Mouse (Mus musculus): Measurements from ENCODE around the gene Nup188.

The Nup188 gene

DNA sequence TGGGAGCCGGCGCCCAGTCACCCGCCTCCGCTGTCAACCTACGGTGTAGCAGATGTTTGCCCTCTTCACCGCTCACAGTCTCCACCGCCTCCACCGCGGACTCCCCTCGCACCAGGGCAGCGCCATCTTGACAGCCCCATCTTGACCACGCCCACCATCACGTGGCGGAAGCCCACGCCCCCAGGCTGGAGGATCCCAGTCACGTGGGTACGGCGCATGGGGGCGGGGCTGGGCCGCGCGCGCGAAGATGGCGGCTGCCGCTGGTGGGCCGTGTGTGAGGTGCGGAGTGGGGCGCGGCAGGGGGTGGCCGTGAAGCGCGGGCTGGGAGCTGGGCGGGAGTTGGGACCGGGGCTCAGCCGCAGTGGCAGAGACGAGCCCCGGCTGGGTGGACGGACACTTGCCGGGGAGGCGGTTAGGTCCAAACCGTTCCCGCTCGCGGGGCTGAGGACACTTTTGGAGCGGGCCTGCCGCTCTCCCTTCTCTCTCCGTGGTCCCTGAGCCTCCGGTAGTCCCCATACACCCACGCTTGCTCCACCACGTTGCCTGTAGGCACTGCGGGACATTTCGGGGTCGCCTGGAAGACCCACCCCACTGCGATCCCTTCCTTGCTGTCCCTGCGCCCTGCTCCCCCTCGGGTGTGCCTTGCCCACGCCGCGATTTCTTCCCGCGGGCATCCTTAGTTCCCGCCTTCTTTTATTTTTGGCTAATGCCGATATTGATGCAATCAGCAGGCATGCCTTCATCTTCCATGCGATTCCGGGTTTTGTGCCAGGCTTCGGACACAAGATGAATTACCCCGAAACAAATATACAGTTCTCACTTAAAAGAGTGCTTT is at the start of gene Nup188, which contains the start of gene Dolk:
Gene Nup188, plus strand, starts transcription at position 206 of the 835 bp plus-strand sequence.
Gene Dolk, minus strand, starts transcription at position 143 of the 835 bp plus-strand sequence.
- peak; percentile 100 for DNase-seq

DNA sequence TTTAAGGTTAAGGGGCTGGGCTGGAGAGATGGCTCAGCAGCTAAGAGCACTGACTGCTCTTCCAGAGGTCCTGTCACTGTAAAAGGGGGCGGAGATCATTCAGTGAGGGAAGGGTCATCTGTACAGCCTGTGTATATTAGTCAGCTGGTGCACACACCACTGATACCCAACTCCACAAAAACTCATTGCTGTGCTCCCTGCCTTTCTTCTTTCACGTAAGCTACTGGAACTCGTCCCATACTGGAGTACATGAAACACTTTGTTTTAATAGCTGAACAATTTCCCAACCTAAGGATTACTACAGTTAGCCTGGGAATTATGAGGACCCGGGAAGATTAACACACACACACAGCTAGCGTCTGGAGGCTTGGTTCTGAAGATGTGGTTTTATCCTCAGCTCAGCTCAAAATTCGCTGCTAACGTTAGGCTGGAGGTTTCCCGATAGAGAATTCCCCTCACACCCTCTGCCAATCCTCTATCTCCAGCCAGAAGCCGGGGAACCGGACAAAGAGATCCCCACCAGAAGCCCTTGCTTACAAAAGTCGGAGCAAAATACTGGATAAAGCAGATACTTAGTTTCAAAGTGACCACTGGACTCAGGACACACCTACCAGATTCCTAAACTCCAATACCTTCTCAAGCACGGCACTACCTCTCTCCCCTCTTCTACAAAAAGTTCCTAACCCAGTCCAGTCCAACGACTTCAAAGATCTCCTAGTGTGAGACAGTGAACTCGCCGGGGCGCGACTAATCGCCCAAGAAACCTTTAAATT is 49.6 kb upstream of the Nup188 start:
- DNase-seq, result peak; percentile 93

DNA sequence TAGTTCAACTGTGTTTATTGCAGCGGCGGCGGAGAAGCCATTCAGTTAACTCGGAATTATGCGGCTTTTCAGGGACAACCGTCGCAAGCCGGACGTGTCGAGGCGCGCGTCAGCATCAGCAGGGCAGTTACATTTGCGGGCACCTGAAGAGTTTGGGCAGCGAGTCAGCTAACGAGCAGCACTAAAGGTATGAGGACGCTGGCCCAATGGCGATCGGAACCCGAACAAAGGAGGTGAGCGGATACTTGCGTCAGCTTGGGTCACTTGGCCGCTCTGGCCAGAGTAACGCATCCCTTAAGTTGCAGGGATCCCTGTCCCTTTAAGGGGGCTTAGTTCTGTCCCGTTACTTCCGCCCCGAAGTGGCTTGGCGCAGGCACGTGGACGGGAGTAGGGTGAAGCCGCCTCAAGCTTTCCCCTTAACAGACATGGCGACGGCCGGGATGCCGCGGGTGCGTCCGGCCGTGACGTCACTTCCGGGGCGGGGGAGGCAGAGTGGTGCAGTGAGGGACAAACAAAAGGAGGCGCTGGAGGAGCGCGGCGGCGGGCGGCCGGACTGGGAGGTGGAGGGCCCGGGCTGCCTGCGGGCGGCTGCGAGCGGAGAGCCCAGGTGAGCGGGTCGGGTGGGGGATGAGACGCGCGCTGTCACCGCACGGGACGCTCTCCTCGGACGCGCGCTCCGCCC is 48.9 kb upstream of the Nup188 start, which contains the start of gene Lrrc8a:
Gene Lrrc8a, plus strand, starts transcription at position 517 of the 682 bp plus-strand sequence.
- DNase-seq, result peak; percentile 100

DNA sequence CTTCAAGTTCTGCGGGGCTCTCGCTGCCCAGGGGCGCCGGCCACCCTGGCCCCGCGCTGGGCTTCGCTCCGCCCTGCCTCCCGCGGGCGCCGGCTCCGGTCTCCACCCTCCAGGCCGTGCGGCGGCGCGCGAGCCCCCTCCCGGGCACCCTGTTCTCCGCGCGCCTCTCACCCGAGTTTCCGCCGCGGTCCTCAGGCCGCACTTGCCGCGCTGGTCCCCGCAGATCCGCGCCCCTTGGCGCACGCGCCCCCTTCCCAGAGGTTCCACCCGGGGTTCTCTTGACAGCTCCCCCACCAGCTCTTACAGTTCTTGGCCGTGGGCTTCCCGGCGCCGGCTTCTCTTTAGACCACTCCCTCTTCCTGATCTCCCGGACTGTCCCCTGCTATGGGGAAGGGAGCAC is 48.3 kb upstream of the Nup188 start:
- no peak for DNase-seq

DNA sequence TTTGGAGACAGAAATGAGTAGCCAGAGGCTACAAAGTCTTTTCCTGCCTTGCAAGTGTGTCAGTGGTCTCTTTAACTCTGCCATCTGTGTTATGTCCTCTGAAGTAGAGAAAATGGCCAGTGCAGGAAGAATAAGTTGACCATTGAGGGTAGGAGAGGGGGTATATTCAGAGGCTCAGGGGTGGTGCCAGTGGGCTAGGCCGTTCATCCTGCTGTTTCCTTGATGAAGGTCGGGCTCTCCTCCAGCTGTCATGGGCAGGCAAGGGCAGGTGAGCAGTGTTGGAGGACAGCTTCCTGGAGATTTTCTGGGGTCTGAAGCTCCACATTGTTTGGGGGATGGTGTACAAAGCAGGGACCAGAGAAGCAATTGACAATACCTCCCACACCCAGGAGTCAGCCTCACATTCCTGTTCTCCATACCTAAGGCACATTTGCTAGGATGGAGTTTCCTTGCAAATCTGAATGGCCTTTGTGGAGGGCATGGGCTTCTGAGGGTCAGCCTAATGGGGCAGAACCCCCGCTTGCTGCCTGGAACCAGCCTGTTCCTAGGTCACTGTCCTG is 47.2 kb upstream of the Nup188 start:
- peak; percentile 94 for DNase-seq

DNA sequence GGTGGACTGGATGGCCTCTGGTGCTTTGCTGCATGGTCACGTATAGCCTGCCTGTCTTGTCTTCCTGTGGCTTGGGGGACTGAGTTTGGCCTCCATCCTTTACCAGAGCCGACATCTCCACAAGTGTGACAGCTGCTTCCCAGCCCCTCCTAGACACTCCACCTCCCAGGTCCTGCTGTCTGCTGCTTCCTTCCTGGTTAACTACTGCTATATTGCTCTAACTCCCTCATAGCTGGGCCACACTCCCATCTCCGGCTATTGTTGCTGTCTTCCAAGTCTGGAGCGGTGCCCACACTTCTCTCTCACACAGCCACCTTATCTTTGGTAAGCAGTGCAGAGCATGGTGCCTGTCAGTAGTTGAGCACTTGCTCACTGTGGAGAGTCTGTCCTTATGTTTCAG is 46.4 kb upstream of the Nup188 start:
- peak; percentile 99 for DNase-seq

DNA sequence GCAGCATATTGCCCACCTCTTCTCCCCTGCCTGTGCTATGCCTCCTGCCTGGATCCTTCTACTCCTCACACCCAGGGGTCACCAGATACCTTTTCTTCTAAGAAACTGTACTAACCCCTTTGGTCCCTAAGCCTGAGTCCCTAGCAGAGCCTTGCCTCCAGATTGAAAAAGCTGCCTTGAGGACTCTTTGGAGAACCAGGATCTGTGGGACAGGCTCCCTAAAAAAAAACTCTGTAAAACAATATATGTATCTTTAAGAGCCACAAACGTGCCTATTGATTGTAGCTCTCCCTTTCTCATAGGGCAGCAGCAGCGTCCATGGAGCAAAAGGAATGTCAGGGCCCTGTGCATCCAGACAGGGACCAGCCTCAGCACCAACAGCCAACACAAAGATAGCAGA is 45.9 kb upstream of the Nup188 start, which contains the start of gene Gm28035:
Gene Gm28035, plus strand, starts transcription at position 301 of the 400 bp plus-strand sequence.
- peak; percentile 88 for DNase-seq

DNA sequence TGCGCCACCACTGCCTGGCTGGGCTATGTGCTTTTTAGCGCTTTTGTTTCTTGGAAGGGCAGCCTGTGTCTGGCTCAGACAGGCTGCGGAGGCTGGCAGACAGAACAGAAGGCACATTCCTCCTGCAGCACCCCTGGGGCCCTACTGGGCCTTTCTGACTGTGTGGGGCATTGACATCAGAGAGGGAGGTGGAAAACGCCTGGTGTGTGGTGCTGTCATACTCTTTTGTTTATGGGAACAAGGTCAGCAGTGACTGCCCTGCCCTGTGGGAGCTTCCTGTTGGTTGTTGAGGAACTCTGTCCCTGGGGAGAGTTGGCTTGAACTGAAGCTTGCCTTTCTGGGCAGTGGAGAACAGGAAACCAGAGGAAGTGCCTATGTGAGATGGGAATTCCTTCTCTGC is 43.7 kb upstream of the Nup188 start:
- peak; percentile 100 for DNase-seq

DNA sequence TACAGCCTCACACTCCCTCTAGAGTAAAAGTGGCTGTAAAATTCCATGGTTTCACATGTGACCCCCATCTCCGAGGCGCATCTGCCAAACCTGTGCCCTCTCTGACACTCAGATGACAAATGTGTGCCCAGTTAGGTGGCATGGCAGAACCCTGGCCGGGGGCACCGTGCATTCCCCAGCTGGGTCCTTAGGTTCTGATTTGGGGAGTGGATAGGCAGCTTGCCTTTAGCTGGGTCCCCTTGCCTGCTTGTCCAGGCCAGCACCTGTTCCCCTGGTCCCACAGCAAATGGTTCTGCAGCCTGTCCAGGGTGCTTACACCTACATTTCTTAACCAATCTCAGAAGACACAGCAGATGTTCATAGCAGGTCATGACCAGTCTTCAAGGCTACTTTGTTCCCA is 42.8 kb upstream of the Nup188 start:
- DNase-seq, result peak; percentile 95

DNA sequence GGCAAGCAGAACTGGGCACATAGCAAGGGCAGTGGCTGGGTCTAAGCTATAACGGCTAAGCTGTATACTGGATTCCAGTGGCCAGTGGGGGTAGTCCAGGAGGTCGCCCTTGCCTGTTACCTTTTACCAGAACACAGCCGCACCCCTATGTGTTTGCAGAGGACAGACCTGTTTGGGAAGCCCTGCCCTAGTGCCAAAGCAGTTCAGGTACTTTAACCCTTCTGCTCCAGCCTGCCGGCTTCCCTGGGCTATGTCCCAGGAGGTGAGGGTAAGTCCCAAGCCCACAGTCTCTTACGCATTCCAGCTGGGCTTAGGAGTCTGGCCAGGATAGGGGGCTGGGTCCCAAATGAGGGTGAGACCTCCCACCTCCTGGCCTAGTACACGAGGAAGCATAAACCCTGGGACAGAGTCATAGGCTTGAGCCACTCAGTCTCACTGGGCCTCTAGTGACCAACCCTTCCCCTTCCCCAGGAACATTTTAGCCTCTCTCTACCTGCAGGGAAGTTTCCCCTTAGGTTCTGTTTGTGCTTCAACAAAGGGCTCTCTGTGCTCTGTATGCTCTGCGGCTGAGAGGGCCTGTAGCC is 41.5 kb upstream of the Nup188 start:
- peak; percentile 94 for DNase-seq

DNA sequence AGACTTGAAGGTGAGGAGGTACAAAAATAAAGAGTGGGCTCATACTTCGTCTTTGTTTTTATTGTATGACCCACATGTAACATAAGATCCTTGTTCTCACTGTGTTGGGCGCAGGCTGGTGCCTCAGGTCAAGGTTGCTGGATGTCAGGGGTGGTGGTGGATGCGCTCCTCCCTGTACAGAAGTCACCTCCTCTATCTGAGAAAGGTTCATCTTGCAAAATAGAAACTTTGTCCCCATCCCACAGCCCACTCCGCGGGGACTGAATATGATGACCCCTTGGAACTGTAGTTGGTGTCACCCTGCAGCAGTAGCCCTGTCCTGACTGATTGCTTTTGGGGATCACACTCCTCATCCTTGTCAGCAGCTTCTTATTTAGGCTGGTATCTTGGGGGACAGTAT is 39.2 kb upstream of the Nup188 start:
- peak; percentile 84 for DNase-seq

DNA sequence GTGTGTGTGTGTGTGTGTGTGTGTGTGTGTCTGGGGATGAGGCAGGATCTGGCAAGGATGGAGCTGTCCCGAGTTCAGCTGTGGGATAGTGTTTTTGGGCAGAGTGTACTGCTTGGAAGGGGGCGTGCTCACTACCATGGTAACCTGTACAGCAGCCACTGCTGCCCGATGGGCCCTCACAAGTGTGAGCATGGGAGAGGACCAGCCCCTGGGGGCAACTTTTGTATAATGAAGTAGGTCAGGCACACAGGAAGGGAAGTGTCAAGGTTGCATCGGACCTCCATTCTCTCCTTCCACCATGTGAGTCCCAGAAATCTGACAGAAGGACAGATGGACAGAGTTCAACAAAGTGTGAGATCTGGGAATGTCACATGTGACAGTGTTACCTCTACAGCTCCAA is 38.5 kb upstream of the Nup188 start:
- DNase-seq, result peak; percentile 93

DNA sequence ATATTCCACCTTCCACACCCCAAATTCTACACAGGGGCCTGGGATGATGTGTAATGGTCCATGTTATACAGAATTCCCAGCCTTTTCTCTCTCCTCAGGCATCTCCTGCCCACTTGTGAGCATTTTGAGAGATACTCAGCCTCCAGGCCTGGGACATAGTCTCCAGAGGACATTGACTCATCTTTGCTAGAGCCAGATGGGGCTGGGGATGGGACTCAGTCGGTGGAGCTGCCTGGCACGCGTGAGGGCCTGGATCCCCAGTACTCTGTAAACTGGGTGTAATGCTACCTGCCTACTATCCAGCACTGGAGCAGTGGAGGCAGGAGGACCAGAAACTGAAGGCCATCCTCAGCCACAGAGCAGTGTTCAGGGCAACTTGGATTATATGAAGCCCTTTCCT is 37.0 kb upstream of the Nup188 start:
- peak; percentile 89 for DNase-seq

DNA sequence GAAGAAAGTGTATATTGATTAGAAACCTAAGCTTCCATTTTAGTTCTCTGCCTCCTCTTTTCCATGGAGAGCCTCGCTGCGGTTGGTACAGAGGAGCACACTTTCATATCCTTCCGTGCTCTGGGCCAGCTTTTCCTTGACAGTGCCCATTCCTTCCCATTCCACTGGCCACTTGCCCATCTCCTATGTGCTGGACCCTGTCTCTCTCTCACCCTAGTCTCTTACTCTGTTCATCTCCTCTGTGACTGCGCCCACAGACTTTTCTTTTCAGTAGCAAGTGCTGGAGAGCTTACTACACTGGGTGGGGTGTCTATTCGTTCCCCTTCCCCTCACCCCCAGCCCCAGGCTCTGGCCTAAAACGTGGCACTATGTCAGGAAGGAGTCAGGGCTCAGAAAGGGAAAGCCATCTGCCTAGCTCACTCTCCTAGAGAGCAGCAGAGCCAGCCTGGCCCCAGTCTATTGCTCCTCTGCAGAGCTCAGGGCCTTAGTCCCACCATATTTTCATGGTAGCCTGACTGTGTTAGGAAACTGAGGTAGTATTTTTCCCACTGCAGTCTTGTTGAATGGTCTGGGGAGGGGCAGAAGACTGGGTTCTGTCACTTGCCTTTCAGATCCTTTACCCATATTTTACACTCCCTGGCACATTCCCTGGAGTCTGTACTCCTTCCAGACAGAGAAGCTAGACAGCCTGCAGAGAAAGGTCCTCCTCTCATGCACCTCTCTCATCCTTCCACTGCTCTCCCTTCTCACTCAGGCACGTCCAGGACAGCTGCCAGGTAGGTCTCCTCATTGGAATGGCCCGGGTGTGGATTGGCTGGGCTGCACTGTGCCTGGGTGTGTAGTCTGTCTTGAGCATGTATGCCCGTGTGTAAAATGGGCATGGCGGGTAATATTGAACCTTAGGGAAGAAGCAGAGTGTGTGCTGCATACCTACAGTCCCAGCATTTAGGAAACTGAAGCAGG is 35.8 kb upstream of the Nup188 start:
- peak; percentile 91 for DNase-seq

DNA sequence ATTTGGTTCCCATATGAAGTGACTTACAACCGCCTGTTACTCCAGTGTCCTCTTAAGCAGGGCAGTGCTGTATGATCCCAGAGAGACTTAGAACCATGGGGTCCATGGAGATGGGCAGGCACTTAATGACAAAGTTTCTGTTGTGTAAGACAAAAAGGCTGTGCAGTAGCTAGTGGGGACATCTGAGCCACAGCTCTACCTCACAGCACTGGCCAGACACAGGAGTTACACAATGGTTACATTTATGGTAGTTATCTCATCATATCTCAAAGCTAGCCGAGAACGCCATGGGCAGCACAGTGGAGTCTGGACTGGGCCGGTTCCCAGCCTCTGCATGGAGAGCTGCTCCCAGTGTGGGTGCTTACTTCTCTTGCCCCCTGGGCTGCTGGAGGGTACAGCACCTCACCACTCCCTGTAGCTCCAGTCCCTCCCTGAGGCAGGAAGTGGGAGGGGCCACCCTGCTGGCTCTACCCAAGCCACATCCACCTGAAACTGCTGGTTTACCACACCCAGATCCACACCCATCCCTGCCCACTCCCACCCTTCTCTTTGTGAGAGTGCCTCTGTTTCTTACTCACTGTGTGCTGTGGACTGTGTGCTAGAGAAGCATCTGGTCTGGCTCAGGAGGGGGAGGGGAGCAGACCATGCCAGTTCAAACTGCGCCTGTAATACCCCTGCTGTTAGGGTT is 34.6 kb upstream of the Nup188 start:
- peak; percentile 98 for DNase-seq

DNA sequence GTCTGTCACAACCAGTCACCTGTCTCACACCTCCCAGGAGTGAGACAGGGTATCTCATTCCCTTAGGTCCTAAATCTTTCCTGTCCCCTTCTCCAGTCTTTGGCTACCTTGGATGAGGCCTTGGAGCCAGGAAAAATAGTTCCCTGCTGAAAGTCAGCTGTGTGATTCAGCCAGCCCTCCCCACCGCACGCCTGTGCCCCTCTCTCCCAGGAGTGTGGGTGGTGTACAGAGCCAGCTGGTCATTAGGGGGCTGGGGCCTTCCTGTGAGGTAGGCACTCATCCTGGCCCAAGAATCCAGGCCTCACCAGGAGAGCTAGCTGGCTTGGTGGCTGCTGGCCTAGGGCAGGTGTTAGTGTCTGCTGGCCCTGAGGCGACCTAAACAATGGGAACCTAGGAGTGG is 33.7 kb upstream of the Nup188 start:
- no peak for DNase-seq

DNA sequence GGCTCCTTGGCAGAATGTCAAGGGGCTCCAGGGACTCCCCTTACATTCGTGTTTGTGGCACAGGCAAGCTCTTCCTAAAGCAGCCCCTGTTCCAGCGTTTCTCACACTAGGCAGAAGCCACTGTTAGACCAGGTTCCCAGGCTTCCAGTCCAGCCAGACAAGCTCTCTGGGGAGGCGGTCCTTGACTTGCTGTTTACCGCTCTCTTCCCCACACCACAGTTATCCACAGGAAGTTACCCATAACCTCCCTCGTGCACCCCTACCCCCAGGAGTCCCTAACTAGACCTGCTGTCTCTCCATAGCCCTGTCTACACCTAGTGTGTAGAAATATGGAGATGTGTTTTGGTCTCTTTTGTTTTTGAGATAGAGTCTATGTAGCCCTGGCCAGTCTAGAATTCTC is 32.4 kb upstream of the Nup188 start:
- DNase-seq, result peak; percentile 95

DNA sequence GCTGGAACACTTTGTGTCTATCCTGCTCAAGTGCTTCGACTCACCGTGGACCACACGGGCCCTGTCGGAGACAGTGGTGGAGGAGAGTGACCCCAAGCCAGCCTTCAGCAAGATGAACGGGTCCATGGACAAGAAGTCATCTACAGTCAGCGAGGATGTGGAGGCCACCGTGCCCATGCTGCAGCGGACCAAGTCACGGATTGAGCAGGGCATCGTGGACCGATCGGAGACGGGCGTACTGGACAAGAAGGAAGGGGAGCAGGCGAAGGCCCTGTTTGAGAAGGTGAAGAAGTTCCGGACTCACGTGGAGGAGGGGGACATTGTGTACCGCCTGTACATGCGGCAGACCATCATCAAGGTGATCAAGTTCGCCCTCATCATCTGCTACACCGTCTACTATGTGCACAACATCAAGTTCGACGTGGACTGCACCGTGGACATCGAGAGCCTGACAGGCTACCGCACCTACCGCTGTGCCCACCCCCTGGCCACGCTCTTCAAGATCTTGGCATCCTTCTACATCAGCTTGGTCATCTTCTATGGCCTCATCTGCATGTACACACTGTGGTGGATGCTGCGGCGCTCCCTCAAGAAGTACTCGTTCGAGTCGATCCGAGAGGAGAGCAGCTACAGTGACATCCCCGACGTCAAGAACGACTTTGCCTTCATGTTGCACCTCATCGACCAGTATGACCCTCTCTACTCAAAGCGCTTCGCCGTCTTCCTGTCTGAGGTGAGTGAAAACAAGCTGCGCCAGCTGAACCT is 30.4 kb upstream of the Nup188 start:
- peak; percentile 91 for DNase-seq

DNA sequence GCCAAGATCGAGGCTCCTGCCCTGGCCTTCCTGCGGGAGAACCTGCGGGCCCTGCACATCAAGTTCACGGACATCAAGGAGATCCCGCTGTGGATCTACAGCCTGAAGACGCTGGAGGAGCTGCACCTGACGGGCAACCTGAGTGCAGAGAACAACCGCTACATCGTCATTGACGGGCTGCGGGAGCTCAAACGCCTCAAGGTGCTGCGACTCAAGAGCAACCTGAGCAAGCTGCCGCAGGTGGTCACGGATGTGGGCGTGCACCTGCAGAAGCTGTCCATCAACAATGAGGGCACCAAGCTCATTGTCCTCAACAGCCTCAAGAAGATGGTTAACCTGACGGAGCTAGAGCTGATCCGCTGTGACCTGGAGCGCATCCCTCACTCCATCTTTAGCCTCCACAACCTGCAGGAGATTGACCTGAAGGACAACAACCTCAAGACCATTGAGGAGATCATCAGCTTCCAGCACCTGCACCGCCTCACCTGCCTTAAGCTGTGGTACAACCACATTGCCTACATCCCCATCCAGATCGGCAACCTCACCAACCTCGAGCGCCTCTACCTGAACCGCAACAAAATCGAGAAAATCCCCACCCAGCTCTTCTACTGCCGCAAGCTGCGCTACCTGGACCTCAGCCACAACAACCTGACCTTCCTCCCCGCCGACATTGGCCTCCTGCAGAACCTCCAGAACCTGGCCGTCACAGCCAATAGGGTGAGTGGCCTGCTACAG is 29.4 kb upstream of the Nup188 start:
- peak; percentile 93 for DNase-seq
